Mouse (Mus musculus) liver, postnatal 0 days (tissue): ENCODE measurements around the gene Isoc2b. TPM values are rescaled to one million over a fixed set of nuclear protein-coding genes. Genes with fewer than 3 reads are reported as not detected.
A peak's percentile ranks its signal among the peaks of the same experiment; 100 is the strongest.

Experiments
- ATAC-seq: fragments of 200-750 bp; cut with Nextera tagmentation; 2 replicates; pipeline ENCODE4 v1.8.0; 2017; ENCODE audit warnings: mild to moderate bottlenecking, moderate library complexity
- DNase-seq: peaks from one replicate; pipeline ENCODE4 v3.0.0-alpha.2; 2016
- H3K27ac ChIP-seq: fragments of 300-500 bp; sonication (generic); 2 replicates; pipeline ENCODE4 v1.5.1; 2014; ENCODE audit warnings: antibody characterized with exemption, moderate library complexity, mild to moderate bottlenecking, low read depth
- H3K27me3 ChIP-seq: fragments of 300-500 bp; sonication (generic); 2 replicates; pipeline ENCODE4 v1.6.1; 2014; ENCODE audit warnings: low read length, control low read depth, mixed read lengths; ENCODE audit not compliant: insufficient read depth
- H3K36me3 ChIP-seq: fragments of 300-500 bp; sonication (generic); replicated peaks from 2 replicates; pipeline ENCODE4 v1.6.1; 2014; ENCODE audit warnings: mild to moderate bottlenecking, control low read depth, low read length, moderate library complexity, mixed read lengths; ENCODE audit not compliant: insufficient read depth
- H3K4me1 ChIP-seq: fragments of 300-500 bp; sonication (generic); 2 replicates; pipeline ENCODE4 v1.6.1; 2014; ENCODE audit warnings: antibody characterized with exemption, mild to moderate bottlenecking, control low read depth; ENCODE audit not compliant: insufficient read depth
- H3K4me2 ChIP-seq: fragments of 300-500 bp; sonication (generic); 2 replicates; pipeline ENCODE4 v1.6.1; 2014; ENCODE audit warnings: low read depth, mild to moderate bottlenecking, low read length, moderate library complexity, mixed read lengths
- H3K4me3 ChIP-seq: fragments of 300-500 bp; sonication (generic); 2 replicates; pipeline ENCODE4 v1.5.1; 2014; ENCODE audit warnings: low read depth, low read length
- H3K9ac ChIP-seq: fragments of 300-500 bp; sonication (generic); replicated peaks from 2 replicates; pipeline ENCODE4 v1.6.1; 2014; ENCODE audit warnings: mild to moderate bottlenecking, moderate library complexity
- H3K9me3 ChIP-seq: fragments of 300-500 bp; sonication (generic); 2 replicates; pipeline ENCODE4 v1.6.1; 2016; ENCODE audit warnings: mild to moderate bottlenecking, control low read depth, low read length, mixed read lengths
- CTCF ChIP-seq: sonication (generic); IDR thresholded peaks from 2 replicates; pipeline ENCODE4 v1.5.1; 2016; ENCODE audit warnings: antibody characterized with exemption, low read depth
- EP300 ChIP-seq: IDR thresholded peaks from 2 replicates; pipeline ENCODE4 v1.6.1; 2016; ENCODE audit warnings: antibody characterized with exemption, low read depth, mild to moderate bottlenecking
- WGBS: fragments of 180-500 bp; shearing (Covaris S2); extraction: QIAGEN DNeasy Blood & Tissue Kit; methylation state at CpG from one replicate; pipeline ENCODE4 v1.1.7; 2014; ENCODE audit not compliant: insufficient replicate concordance; 5-methylcytosine and 5-hydroxymethylcytosine counted together
- polyA plus RNA-seq: library from polyadenylated mRNA; unstranded; fragments of >200 nt; fragmentation: Nextera tagmentation; extraction: Ambion mirVana; gene quantifications from 2 replicates; pipeline ENCODE4 v1.2.1, GENCODE M21; 2015

Isoc2b gene
- 8.0 and 8.3 TPM in 2 replicates for polyA plus RNA-seq

DNA sequence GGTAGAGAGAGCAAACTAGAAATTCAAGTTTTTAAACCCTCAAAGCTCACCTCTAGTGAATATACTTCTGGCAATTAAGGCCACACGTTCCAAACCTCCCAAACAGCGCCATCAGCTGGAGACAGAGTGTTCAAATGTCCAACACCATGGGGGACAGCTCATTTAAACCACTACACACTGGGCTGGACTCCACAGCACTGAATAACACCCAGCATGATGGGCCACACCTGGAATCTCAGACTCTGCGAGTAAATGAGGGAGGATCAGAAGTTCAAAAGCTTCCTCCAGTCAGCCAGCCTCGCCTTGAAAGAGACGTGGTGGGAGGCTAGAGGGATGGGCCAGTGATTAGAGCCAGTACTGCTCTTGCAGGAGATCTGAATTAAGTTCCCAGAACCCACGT, at the start of gene Isoc2b:
Gene Isoc2b (minus strand): TSS at position 126 of the 400 bp plus-strand sequence.
- H3K27me3 ChIP-seq, result no peaks in the 10 kb centered on the region
- ATAC-seq, result no peak
- no peak within 1 kb of the TSS for H3K4me3 ChIP-seq
- no peak for TF ChIP-seq EP300
- TF ChIP-seq CTCF, result no peak
- 57% methylated on average over 6 of the region's 6 CpGs for WGBS
- H3K9ac ChIP-seq, result no peak within 1 kb of the TSS
- peaks cover 12% of the 10 kb centered on the region; the same call in 1 of the 2 replicates for H3K4me1 ChIP-seq
- H3K36me3 ChIP-seq, result no peaks in the 10 kb centered on the region
- H3K4me2 ChIP-seq, result no peak within 1 kb of the TSS
- no peak within 1 kb of the TSS for H3K27ac ChIP-seq
- H3K9me3 ChIP-seq, result no peaks in the 10 kb centered on the region
- no peak for DNase-seq

DNA sequence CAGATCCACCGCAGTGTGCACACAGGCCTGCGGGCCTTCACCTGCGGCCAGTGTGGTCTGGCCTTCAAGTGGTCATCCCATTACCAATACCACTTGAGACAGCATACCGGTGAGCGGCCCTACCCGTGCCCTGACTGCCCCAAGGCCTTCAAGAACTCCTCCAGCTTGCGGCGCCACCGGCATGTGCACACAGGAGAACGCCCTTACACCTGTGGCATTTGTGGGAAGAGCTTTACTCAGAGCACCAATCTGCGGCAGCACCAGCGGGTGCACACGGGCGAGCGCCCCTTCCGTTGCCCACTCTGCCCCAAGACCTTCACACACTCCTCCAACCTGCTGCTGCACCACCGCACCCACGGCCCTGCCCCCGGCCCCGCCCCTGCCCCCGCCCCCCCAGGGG, 49.0 kb upstream of the Isoc2b start:
- Histone ChIP-seq H3K27ac (no peak overlapping the region), H3K27me3 (peaks cover 19% of the 10 kb centered on the region), H3K36me3 (peaks cover 26% of the 10 kb centered on the region), H3K4me2 (no peak overlapping the region), H3K4me1 (peaks cover 34% of the 10 kb centered on the region), H3K4me3 (no peak overlapping the region), H3K9me3 (no peaks in the 10 kb centered on the region), H3K9ac (no peak overlapping the region)
- no peak for DNase-seq
- ATAC-seq, result no peak
- WGBS, result 86% methylated on average over 14 of the region's 21 CpGs
- no peak for TF ChIP-seq EP300
- TF ChIP-seq CTCF, result no peak

DNA sequence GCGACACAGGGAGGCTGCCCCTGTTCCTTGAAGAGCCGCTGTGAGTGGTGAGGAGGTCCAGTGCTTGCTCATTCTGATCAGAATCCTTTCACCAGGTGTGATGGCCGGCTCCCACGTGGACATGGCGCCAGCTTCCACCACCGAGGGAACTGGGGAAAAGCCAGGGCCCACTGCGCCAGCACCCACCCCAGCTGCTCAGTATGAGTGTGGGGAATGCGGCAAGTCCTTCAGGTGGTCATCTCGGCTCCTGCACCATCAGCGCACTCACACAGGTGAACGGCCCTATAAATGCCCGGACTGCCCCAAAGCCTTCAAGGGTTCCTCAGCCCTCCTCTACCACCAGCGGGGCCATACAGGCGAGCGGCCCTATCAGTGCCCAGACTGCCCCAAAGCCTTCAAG, 48.6 kb upstream of the Isoc2b start:
- WGBS, result 94% methylated on average over 15 of the region's 15 CpGs
- DNase-seq (no peak), ATAC-seq (no peak)
- Histone ChIP-seq H3K27me3 (peaks cover 14% of the 10 kb centered on the region), H3K9ac (no peak overlapping the region), H3K9me3 (no peaks in the 10 kb centered on the region), H3K27ac (no peak overlapping the region), H3K4me2 (no peak overlapping the region), H3K4me1 (peaks cover 31% of the 10 kb centered on the region), H3K36me3 (peaks cover 26% of the 10 kb centered on the region), H3K4me3 (no peak overlapping the region)
- TF ChIP-seq CTCF (no peak), EP300 (no peak)

- TF ChIP-seq EP300 (no peak), CTCF (no peak)
- Histone ChIP-seq H3K27ac (no peak overlapping the region), H3K27me3 (0 out of 2 replicates have a peak, but pooled peaks cover 3% of the 10 kb centered on the region), H3K9me3 (no peaks in the 10 kb centered on the region), H3K9ac (no peak overlapping the region), H3K4me2 (no peak overlapping the region), H3K4me3 (no peak overlapping the region), H3K36me3 (peaks cover 26% of the 10 kb centered on the region), H3K4me1 (peaks cover 21% of the 10 kb centered on the region)
- ATAC-seq, result no peak
- WGBS, result 91% methylated on average over 2 of the region's 2 CpGs
- DNase-seq, result no peak
Observed at GRCm38 (mm10) chr7:4917494-4917893, 47.4 kb upstream of the Isoc2b start.

DNA sequence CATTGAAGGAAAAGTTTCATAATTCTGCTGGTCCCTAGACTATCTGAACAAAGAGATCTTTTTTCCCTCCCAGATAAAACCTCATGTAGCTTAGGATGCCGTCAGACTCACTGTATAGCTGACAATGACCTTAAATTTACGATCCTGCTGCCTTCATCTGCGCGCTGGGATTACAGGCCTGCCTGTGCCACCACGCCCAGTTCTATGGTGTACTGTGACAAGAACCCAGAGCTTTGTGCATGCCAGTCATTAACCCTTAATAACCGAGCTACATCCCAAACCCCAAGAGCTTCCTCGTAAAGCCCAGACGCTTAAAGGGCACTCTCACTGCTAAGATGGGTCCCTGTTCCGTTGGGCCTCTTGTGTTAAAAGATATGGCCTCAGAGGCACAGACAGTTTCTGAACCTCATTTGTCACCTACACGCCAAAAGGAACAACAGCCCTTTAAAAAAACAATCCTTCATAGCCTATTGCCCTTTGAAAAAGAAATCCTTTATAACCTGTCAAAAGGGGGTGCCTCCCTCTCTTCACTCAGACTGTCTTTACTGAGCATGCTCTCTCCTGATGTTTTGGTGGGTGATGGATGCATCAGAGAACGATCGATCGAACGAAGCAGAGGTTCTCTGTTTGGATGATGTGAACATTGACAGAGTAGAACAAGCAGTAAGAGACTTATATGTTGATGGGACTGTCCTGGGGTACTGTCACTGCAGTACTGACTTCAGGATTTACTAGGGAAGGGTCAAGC, 45.8 kb upstream of the Isoc2b start:
- ATAC-seq (peak; percentile 41), DNase-seq (no peak)
- H3K27ac ChIP-seq, result peak overlapping the region; percentile 94
- WGBS, result 16% methylated on average over 14 of the region's 14 CpGs
- H3K9me3 ChIP-seq, result no peaks in the 10 kb centered on the region
- TF ChIP-seq CTCF (no peak), EP300 (0 out of 2 replicates have a peak, but pooled peaks have one; percentile 5)
- H3K4me2 ChIP-seq, result peak overlapping the region; percentile 91
- H3K4me3 ChIP-seq, result peak overlapping the region; percentile 84
- peaks cover 20% of the 10 kb centered on the region for H3K4me1 ChIP-seq
- H3K36me3 ChIP-seq, result peaks cover 26% of the 10 kb centered on the region
- H3K9ac ChIP-seq, result peak overlapping the region; percentile 92
- no peaks in the 10 kb centered on the region for H3K27me3 ChIP-seq

- 2% methylated on average over 47 of the region's 56 CpGs for WGBS
- peaks cover 20% of the 10 kb centered on the region for H3K4me1 ChIP-seq
- peak within 1 kb of the TSS; percentile 92 for H3K9ac ChIP-seq
- peak within 1 kb of the TSS; percentile 84 for H3K4me3 ChIP-seq
- no peaks in the 10 kb centered on the region for H3K27me3 ChIP-seq
- H3K4me2 ChIP-seq, result peak within 1 kb of the TSS; percentile 91
- H3K27ac ChIP-seq, result peak within 1 kb of the TSS; percentile 94
- DNase-seq (peak; percentile 94), ATAC-seq (peak; percentile 94)
- TF ChIP-seq CTCF, result no peak
- TF ChIP-seq EP300, result peak; percentile 55; the same call in 1 of the 2 replicates
- no peaks in the 10 kb centered on the region for H3K9me3 ChIP-seq
- peaks cover 23% of the 10 kb centered on the region for H3K36me3 ChIP-seq
Observed at GRCm38 (mm10) chr7:4915007-4915665, 45.1 kb upstream of the Isoc2b start, which contains the start of gene Zfp628. Gene Zfp628, plus strand, starts transcription at chr7:4915217.
